Mouse (Mus musculus) T-helper 2 cell (primary cell): ENCODE measurements around the gene Lrp8.

Experiments
- in situ Hi-C: fragments of 300-600 bp; cut with MboI, MseI; formaldehyde crosslinking; loops from one replicate; pipeline ENCODE4 v1.15.1; 2025; ENCODE audit warnings: high pct_unique_total_duplicates

The Lrp8 gene

GRCm38 (mm10) chr4:107920336-107920735, 118.3 kb downstream of the Lrp8 start:
- in situ Hi-C loops = no loop called here

GRCm38 (mm10) chr4:107921152-107921695, 119.2 kb downstream of the Lrp8 start:
- in situ Hi-C loops = no loop called here

DNA sequence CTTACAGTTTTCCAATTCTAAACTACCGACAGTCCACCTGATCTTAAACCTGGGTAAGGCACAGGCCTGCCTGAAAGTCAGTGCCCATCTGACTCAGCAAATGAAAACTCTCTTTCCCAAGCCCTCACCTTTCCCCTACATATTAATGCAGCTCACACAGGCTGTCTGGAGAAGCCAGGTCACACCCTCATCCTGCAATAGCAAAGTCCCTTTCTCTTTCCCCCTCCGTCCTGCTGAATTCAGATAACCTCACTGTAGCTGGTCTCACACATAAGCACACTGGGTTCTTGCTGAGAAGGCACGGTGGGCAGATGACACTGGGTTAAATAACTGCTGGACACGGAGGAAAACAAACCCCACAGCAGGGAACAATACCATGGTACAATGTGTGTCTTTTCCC, 119.9 kb downstream of the Lrp8 start:
- in situ Hi-C loops = no loop called here

GRCm38 (mm10) chr4:107923145-107923802, 121.2 kb downstream of the Lrp8 start, which contains the start of gene Cpt2:
Gene Cpt2, minus strand, starts transcription at chr4:107923610.
- in situ Hi-C loops = no loop called here

GRCm38 (mm10) chr4:107923803-107924194, 121.7 kb downstream of the Lrp8 start:
- in situ Hi-C loops = no loop called here
